Mouse (Mus musculus) spleen, embryonic (tissue): ENCODE data around the gene Zfp385c.

Experiments
- CTCF ChIA-PET: fragments of 350-600 bp; sonication (Branson Sonifier 250); formaldehyde crosslinking; loops from one replicate; lab custom pipeline; 2022; lab: Charles Lee

Gene Zfp385c

DNA sequence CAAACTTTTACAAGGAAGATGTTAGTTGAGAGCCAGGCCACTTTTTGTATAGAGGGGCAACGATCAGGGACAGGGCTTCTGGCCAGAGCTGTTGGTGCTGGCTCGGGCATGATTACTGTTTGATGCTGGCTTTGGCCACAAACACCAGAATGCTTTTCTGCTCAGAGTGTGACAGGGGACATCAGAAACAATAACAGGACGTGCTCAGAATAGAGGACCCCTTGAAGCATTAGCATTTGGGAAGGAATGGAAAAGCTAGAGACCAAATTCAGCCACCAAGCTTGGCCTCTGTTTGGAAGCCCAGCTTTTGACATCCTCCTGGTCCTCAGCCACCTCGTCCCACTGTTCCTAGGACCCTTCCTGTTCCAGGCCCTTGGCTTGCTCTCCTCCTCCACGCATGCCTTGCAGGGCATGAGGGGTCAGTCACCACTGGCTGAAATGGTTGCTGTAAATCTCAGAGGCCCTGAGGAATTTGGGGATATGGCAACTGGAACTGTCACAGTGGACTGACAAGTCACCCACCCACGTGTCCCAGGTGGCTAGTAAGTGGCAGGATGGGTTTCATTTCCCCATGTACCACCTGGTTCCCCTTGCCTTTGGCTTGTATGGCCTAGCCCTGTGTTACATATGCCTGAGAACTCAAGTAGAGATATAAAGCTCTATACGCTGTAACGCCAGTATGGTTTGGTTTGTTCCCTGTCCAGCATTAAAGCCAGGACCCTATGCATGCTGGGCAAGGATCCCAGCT lies 114.2 kb downstream of the Zfp385c start:
- CTCF ChIA-PET = interaction anchor here (0.5 to 1.3 kb wide), 4 partner anchors 16 to 223 kb away, joined by 3 to 11 read pairs (median 3); partner anchors contain the start of genes Dnajc7 and Nkiras2
